Comparison of ENCODE assay signal across 9 mouse cellular contexts in the genomic region with DNA sequence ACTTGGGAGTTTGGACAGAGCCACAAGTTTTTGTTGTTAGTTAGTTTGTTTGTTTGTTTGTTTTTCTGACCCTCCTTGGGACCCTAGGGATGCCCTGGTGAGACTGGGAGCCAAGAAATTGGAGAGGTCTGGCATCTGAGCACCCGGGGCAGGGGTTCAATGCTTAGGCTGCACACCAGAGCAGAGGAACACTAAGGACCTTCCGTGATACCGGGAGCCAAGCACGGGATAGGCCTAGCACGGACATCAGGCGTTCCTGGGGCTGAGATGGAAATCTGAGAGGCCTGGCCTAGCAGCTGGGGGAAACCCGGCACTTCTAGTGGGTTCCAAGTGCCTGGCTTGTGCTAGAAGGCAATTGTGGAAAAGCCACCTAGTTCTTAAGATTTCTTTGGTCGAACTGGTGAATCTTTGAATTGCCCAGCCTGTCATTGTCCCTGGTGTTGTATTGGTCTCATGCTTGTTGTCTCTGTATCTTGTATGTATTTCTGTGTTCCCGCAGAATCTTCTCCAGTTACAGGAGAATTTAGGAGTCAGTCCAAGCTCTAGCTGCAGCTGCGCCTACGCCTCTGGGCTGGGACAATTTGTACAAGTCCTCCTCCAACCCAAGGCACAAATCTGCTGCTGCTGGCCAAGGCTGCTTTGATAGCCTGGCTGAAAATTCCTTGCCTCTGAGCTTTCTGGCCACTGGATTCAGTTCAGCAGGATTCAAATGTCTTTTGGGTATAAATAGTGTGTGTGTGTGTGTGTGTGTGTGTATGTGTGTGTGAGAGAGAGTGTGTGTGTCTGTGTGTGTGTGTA. TPM values are rescaled to one million over a fixed set of nuclear protein-coding genes. Genes with fewer than 3 reads are reported as not detected.
DNase-seq lines count a peak whose midpoint lies in the region; ATAC-seq lines count a peak whose summit lies in the region.
"Had no signal": no experiment of that assay in that cellular context is flagged by ENCODE, and none has a peak within 500 bp of the region (broad histone marks: within the 10 kb centered on the region; RNA-seq: fewer than 3 reads in every experiment).

No protein-coding gene starts in this region.

- H3K27me3 ChIP-seq in kidney, embryonic 14.5 days (ENCODE audit: control insufficient read depth, insufficient read depth, low read length): no peaks in the 10 kb centered on the region
- no peaks in the 10 kb centered on the region for H3K27me3 ChIP-seq in kidney, embryonic 16.5 days (ENCODE audit: insufficient read depth, low read length)
- no peaks in the 10 kb centered on the region for H3K27me3 ChIP-seq in embryonic facial prominence, embryonic 11.5 days (ENCODE audit: control insufficient read depth, insufficient read depth, low read length)
- H3K27me3 ChIP-seq in heart, embryonic 15.5 days: no peaks in the 10 kb centered on the region

- no peak overlapping the region for H3K27ac ChIP-seq in kidney, embryonic 14.5 days (ENCODE audit: low read depth, low read length)
- H3K27ac ChIP-seq in kidney, embryonic 16.5 days (ENCODE audit: low read length): no peak overlapping the region
- H3K27ac ChIP-seq in embryonic facial prominence, embryonic 11.5 days (replicated peaks; ENCODE audit: low read depth, low read length): no peak overlapping the region
- H3K27ac ChIP-seq in heart, embryonic 15.5 days: peak overlapping the region; percentile 32; the same call in 1 of the 2 replicates
- H3K27ac ChIP-seq: macrophage had no signal

- no peak overlapping the region for H3K4me3 ChIP-seq in kidney, embryonic 14.5 days (ENCODE audit: low read length)
- no peak overlapping the region for H3K4me3 ChIP-seq in kidney, embryonic 16.5 days (ENCODE audit: low read length)
- no peak overlapping the region for H3K4me3 ChIP-seq in embryonic facial prominence, embryonic 11.5 days (ENCODE audit: low read depth, low read length)
- H3K4me3 ChIP-seq in heart, embryonic 15.5 days: no peak overlapping the region

- ATAC-seq in kidney, embryonic 14.5 days (ENCODE audit: low FRiP score, low TSS enrichment): peak; percentile 43; the same call in 1 of the 2 replicates
- ATAC-seq in kidney, embryonic 16.5 days (ENCODE audit: low FRiP score, low TSS enrichment): no peak
- no peak for ATAC-seq in embryonic facial prominence, embryonic 11.5 days (replicated peaks; ENCODE audit: insufficient number of reproducible peaks, low FRiP score, low TSS enrichment, low read depth)
- ATAC-seq in heart, embryonic 15.5 days (replicated peaks; ENCODE audit: insufficient number of reproducible peaks, insufficient read depth, low FRiP score, low read depth): no peak
- no peak for ATAC-seq in CD4-positive, CD25-positive, alpha-beta regulatory T cell, adult 4 months

- WGBS in kidney, embryonic 14.5 days: 48% methylated on average over 11 of the region's 11 CpGs
- 48% methylated on average over 11 of the region's 11 CpGs for WGBS in kidney, embryonic 16.5 days
- 55% methylated on average over 11 of the region's 11 CpGs for WGBS in embryonic facial prominence, embryonic 11.5 days
- 49% methylated on average over 11 of the region's 11 CpGs for WGBS in heart, embryonic 15.5 days

- DNase-seq in embryonic facial prominence, embryonic 11.5 days (ENCODE audit: low spot score): peak; percentile 27
- peak; percentile 79 for DNase-seq in lung, postnatal 10 days
- no peak for DNase-seq in thymus, postnatal 14 days
- DNase-seq in spleen, postnatal 14 days (ENCODE audit: low spot score in 2 of 2): no peak

- H3K4me2 ChIP-seq in kidney, embryonic 14.5 days (replicated peaks; ENCODE audit: low read depth, low read length): no peak overlapping the region
- no peak overlapping the region for H3K4me2 ChIP-seq in kidney, embryonic 16.5 days (replicated peaks; ENCODE audit: low read depth, low read length)
- no peak overlapping the region for H3K4me2 ChIP-seq in embryonic facial prominence, embryonic 11.5 days (ENCODE audit: low read depth, low read length)
- no peak overlapping the region for H3K4me2 ChIP-seq in heart, embryonic 15.5 days

- peaks cover 2% of the 10 kb centered on the region; the same call in 1 of the 2 replicates for H3K36me3 ChIP-seq in kidney, embryonic 14.5 days (ENCODE audit: control insufficient read depth, insufficient read depth, low read length)
- H3K36me3 ChIP-seq in kidney, embryonic 16.5 days (ENCODE audit: insufficient read depth, low read length): 0 out of 2 replicates have a peak, but pooled peaks cover 2% of the 10 kb centered on the region
- H3K36me3 ChIP-seq in embryonic facial prominence, embryonic 11.5 days (replicated peaks; ENCODE audit: control insufficient read depth, insufficient read depth, low read depth, low read length): no peaks in the 10 kb centered on the region
- H3K36me3 ChIP-seq in heart, embryonic 15.5 days: no peaks in the 10 kb centered on the region

- H3K9ac ChIP-seq in kidney, embryonic 14.5 days (ENCODE audit: low read depth, low read length): no peak overlapping the region
- H3K9ac ChIP-seq in kidney, embryonic 16.5 days (replicated peaks; ENCODE audit: low read length): no peak overlapping the region
- H3K9ac ChIP-seq in embryonic facial prominence, embryonic 11.5 days (replicated peaks; ENCODE audit: low read length): no peak overlapping the region
- no peak overlapping the region for H3K9ac ChIP-seq in heart, embryonic 15.5 days

- H3K4me1 ChIP-seq in kidney, embryonic 14.5 days (ENCODE audit: control insufficient read depth, insufficient read depth, low read length): no peaks in the 10 kb centered on the region
- H3K4me1 ChIP-seq in kidney, embryonic 16.5 days (ENCODE audit: insufficient read depth, low read length): 0 out of 2 replicates have a peak, but pooled peaks cover 2% of the 10 kb centered on the region
- no peaks in the 10 kb centered on the region for H3K4me1 ChIP-seq in embryonic facial prominence, embryonic 11.5 days (ENCODE audit: control insufficient read depth, insufficient read depth, low read length)
- H3K4me1 ChIP-seq in heart, embryonic 15.5 days (replicated peaks): peaks cover 7% of the 10 kb centered on the region; the same call in 1 of the 2 replicates

- H3K9me3 ChIP-seq in kidney, embryonic 14.5 days (ENCODE audit: control insufficient read depth, low read length): no peaks in the 10 kb centered on the region
- no peaks in the 10 kb centered on the region for H3K9me3 ChIP-seq in kidney, embryonic 16.5 days (ENCODE audit: low read length)
- no peaks in the 10 kb centered on the region for H3K9me3 ChIP-seq in embryonic facial prominence, embryonic 11.5 days (replicated peaks; ENCODE audit: control insufficient read depth, low read length)
- no peaks in the 10 kb centered on the region for H3K9me3 ChIP-seq in heart, embryonic 15.5 days (replicated peaks)

RNA-seq across cellular contexts. Expression of gene Gabrr2, which starts 4.7 kb away (rescaled TPM):
- not detected in 2 replicates for polyA plus RNA-seq in kidney, embryonic 14.5 days (2014; fragmentation: Nextera tagmentation; extraction: Ambion mirVana)
- 0.17 and 0.29 TPM in 2 replicates for polyA plus RNA-seq in kidney, embryonic 16.5 days (2015; fragmentation: Nextera tagmentation; extraction: Ambion mirVana)
- polyA plus RNA-seq in embryonic facial prominence, embryonic 11.5 days (2014; fragmentation: Nextera tagmentation; extraction: Ambion mirVana): 0.43 TPM in 1 of 2 replicates, not detected in the other
- 0.11 and 0.28 TPM in 2 replicates for polyA plus RNA-seq in heart, embryonic 15.5 days (2015; fragmentation: Nextera tagmentation; extraction: Ambion mirVana)
- 10 to 100 TPM; 24.2 to 27.1 TPM for polyA plus RNA-seq in CD4-positive, CD25-positive, alpha-beta regulatory T cell, adult 4 months (2017; shearing (Covaris generic))
- polyA plus RNA-seq: macrophage had no signal

RNA-seq across cellular contexts. Expression of gene Ube2j1, which starts 26.9 kb away (rescaled TPM):
- polyA plus RNA-seq in kidney, embryonic 14.5 days (2014; fragmentation: Nextera tagmentation; extraction: Ambion mirVana): 34.4 and 43.6 TPM in 2 replicates
- 42.5 and 43.8 TPM in 2 replicates for polyA plus RNA-seq in kidney, embryonic 16.5 days (2015; fragmentation: Nextera tagmentation; extraction: Ambion mirVana)
- polyA plus RNA-seq in embryonic facial prominence, embryonic 11.5 days (2014; fragmentation: Nextera tagmentation; extraction: Ambion mirVana): 41.5 and 47.1 TPM in 2 replicates
- 32.5 and 34.6 TPM in 2 replicates for polyA plus RNA-seq in heart, embryonic 15.5 days (2015; fragmentation: Nextera tagmentation; extraction: Ambion mirVana)
- polyA plus RNA-seq in CD4-positive, CD25-positive, alpha-beta regulatory T cell, adult 4 months (2017; shearing (Covaris generic)): 10 to 100 TPM; 35.2 to 37.1 TPM

Comparison
In these comparisons a context has a peak if more than half of its experiments do, and no peak if none do; other contexts are left out.
1. DNase-seq: peak in embryonic facial prominence, embryonic 11.5 days (single experiment) and lung, postnatal 10 days (single experiment); none in thymus, postnatal 14 days (single experiment) and spleen, postnatal 14 days (0 of 2).
2. RNA of gene Gabrr2, which starts 4.7 kb away (polyA plus RNA-seq): 24.2 to 27.1 TPM in CD4-positive, CD25-positive, alpha-beta regulatory T cell, adult 4 months; 0.17 to 0.29 TPM in kidney, embryonic 16.5 days, 0.11 to 0.28 TPM in heart, embryonic 15.5 days, not detected in kidney, embryonic 14.5 days and 0.43 TPM in embryonic facial prominence, embryonic 11.5 days; every median in the first group is over 10 times any median in the second.